Mouse (Mus musculus): ENCODE measurements at regions not wholly inside any gene's neighbourhood (a gene's known extent, or its start where the extent isn't known, plus 50 kb on each side); places are given as distances from the start of the nearest gene placed in this dataset.

DNA sequence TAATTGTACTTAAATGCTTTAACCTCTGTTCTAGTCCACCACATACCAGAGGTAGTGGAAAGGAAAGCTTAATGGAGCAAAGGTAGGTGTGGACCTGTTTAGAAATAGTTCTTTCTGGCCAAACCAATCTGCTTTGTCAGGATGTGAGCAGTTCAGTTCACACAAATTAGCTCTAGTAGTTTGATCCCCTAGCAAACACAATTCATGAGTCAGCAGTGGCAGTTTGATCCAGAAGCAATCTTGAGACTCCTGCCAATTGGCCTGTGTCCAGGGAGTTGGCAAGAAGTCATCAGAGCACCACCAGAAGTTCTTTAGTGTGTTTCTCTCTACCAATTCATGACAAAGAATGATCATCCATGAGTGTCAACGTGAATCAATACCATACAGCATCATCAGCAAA, 195.0 kb upstream of the Ptchd4 start:
- no peaks in the 10 kb centered on the region for H3K9me3 ChIP-seq (ENCODE audit: control insufficient read depth, low read length)
- H3K4me2 ChIP-seq (ENCODE audit: low read length): no peak overlapping the region
- no peaks in the 10 kb centered on the region for H3K4me1 ChIP-seq (replicated peaks; ENCODE audit: control insufficient read depth, insufficient read depth, low read length)
- no peak overlapping the region for H3K9ac ChIP-seq (ENCODE audit: low read length)
- no peak overlapping the region for H3K4me3 ChIP-seq (ENCODE audit: low read depth, low read length)
- H3K36me3 ChIP-seq (ENCODE audit: control insufficient read depth, insufficient read depth, low read length): no peaks in the 10 kb centered on the region
- H3K27me3 ChIP-seq (replicated peaks; ENCODE audit: control insufficient read depth, insufficient read depth, low read length): no peaks in the 10 kb centered on the region
- no peak for ATAC-seq (replicated peaks; ENCODE audit: low FRiP score, low TSS enrichment, low read depth)
- no peak overlapping the region for H3K27ac ChIP-seq (ENCODE audit: low read depth)
- 86% methylated on average over 1 of the region's 1 CpGs for WGBS
- no peak for DNase-seq (ENCODE audit: low spot score)

DNA sequence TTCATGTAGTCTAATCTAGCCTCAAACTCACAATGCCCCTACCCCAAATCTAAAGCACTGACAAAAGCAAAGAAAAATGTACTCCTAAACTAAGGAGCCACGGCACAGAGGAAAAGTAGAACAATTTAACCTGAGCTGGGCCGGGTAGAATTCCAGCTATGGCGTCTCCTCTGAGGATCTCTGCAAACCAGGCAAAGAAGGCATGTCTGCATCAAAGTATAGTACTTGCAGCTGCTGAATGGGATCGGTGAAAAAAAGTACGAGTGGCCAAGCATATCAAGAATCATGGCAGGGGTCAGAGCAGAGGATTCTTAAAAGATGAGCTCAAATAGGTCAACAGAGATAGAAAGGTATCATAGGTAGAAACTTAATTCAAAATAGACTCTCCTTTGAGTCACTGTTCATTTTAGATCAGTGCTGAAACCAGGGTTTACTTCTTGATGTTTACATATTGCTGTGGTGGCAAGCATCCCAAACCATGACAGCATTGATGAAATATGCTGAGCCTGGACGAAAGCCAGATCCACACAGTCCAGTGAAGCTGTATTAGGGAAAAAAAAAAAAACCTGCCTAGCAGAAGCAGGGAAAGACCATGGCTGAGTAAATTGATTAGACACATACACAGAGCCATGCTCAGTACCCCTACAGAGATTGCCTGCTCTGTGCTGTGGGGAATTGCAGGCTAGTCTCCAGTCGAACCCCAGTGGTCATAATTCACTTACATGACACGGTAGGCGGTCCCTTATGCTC, 189.1 kb upstream of the Ptchd4 start:
- Histone ChIP-seq H3K4me2 (ENCODE audit: low read length) (no peak overlapping the region), H3K9me3 (ENCODE audit: control insufficient read depth, low read length) (no peaks in the 10 kb centered on the region), H3K4me3 (ENCODE audit: low read depth, low read length) (no peak overlapping the region), H3K27me3 (replicated peaks; ENCODE audit: control insufficient read depth, insufficient read depth, low read length) (no peaks in the 10 kb centered on the region), H3K36me3 (ENCODE audit: control insufficient read depth, insufficient read depth, low read length) (no peaks in the 10 kb centered on the region), H3K27ac (ENCODE audit: low read depth) (no peak overlapping the region), H3K4me1 (replicated peaks; ENCODE audit: control insufficient read depth, insufficient read depth, low read length) (no peaks in the 10 kb centered on the region), H3K9ac (ENCODE audit: low read length) (no peak overlapping the region)
- 0 out of 2 replicates have a peak, but pooled peaks have one; percentile 62 for ATAC-seq (replicated peaks; ENCODE audit: low FRiP score, low TSS enrichment, low read depth)
- peak; percentile 63 for DNase-seq (ENCODE audit: low spot score)
- WGBS: 30% methylated on average over 9 of the region's 9 CpGs

DNA sequence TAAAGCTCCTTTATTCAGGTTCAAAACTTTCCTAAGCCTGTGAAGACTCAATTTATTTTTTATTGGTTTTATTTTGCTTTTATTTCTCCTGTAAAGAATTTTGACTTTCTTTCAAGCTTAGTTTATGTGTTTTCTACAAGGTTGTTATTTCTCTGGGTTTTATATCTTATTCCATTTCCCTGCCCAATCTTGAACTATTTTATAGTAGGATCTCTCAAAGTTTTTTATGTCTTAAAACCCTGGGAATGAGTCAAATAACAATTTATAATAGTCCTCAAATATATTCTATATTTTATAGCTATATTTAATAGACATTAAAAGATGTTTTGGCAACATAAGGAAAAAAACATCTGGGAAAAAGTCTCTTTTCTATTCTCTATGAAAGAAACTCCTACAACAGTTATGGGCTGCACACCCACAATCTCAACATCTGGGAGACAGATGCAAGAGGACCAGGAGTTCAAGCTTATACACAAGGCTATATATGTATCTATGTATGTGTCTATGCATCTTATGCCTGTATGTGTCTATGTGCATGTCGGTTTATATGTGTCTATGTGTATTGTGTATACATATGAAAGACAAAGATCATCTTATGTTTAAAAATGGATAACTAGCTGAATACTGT, 146.2 kb upstream of the Ptchd4 start:
- Histone ChIP-seq H3K27me3 (replicated peaks; ENCODE audit: control insufficient read depth, insufficient read depth, low read length) (no peaks in the 10 kb centered on the region), H3K4me1 (replicated peaks; ENCODE audit: control insufficient read depth, insufficient read depth, low read length) (no peaks in the 10 kb centered on the region), H3K36me3 (ENCODE audit: control insufficient read depth, insufficient read depth, low read length) (no peaks in the 10 kb centered on the region), H3K4me2 (ENCODE audit: low read length) (no peak overlapping the region), H3K9ac (ENCODE audit: low read length) (no peak overlapping the region), H3K27ac (ENCODE audit: low read depth) (no peak overlapping the region), H3K9me3 (ENCODE audit: control insufficient read depth, low read length) (no peaks in the 10 kb centered on the region), H3K4me3 (ENCODE audit: low read depth, low read length) (no peak overlapping the region)
- ATAC-seq (replicated peaks; ENCODE audit: low FRiP score, low TSS enrichment, low read depth) (no peak), DNase-seq (ENCODE audit: low spot score) (no peak)
- 84% methylated on average over 1 of the region's 1 CpGs for WGBS

DNA sequence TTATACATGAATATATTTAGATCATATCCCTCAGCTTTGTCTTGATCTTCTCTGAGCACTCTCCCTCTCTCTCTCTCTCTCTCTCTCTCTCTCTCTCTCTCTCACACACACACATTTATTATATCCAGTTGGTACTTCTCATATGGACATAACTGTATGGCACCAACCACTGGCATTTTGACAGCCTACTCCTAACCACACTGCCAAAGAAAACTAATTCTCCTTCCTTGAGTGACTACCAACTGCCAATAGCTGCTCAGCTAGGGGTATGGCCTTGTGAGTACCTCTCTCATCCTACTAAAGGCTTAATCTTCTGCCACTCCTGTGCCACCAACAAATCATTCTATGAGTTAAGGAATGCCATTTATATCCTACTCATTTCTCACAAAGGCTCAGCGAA, 127.2 kb upstream of the Ptchd4 start:
- WGBS: 84% methylated on average over 1 of the region's 1 CpGs

DNA sequence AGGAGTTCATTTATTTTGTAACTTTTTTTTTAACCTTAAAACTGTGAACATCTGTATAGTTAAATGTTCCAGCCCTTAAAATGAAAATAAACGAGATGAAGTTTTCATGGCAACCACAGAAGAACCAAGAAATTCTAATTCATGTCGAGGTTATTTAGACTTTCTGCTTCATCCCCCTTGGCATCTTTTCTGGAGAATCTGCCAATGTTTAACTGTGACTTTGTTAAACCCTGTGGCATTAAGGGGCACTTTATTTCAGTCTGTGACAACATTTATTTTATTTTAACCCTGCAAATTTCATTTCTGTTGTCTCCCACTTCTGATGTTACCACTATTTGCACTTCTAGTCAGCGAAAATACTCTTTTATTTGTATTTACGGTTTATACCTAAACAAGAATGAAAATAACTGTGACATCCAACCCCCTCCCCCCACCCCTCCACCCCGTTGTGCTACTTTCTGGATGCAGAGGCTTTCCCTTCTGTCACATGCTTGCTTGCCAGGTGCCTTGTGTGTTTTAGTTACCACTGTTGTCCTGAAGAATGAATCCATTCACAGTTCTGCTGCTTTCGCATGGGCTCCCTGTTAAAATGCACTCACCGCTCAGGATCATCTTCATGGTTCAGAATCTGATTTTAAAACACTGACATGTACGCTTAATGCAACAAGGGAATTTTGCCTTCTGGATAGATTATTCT, 125.4 kb upstream of the Ptchd4 start:
- no peak overlapping the region for H3K27ac ChIP-seq (ENCODE audit: low read depth)
- H3K27me3 ChIP-seq (replicated peaks; ENCODE audit: control insufficient read depth, insufficient read depth, low read length): no peaks in the 10 kb centered on the region
- no peak overlapping the region for H3K4me2 ChIP-seq (ENCODE audit: low read length)
- DNase-seq (ENCODE audit: low spot score) (no peak), ATAC-seq (replicated peaks; ENCODE audit: low FRiP score, low TSS enrichment, low read depth) (no peak)
- H3K9ac ChIP-seq (ENCODE audit: low read length): no peak overlapping the region
- no peaks in the 10 kb centered on the region for H3K9me3 ChIP-seq (ENCODE audit: control insufficient read depth, low read length)
- H3K4me1 ChIP-seq (replicated peaks; ENCODE audit: control insufficient read depth, insufficient read depth, low read length): no peaks in the 10 kb centered on the region
- 78% methylated on average over 8 of the region's 8 CpGs for WGBS
- no peaks in the 10 kb centered on the region for H3K36me3 ChIP-seq (ENCODE audit: control insufficient read depth, insufficient read depth, low read length)
- H3K4me3 ChIP-seq (ENCODE audit: low read depth, low read length): no peak overlapping the region

More for the DNA sequence above, 127.2 kb upstream of the Ptchd4 start:
- no peak overlapping the region for H3K4me2 ChIP-seq (ENCODE audit: low read length)
- H3K27ac ChIP-seq (ENCODE audit: low read depth): no peak overlapping the region
- no peak overlapping the region for H3K9ac ChIP-seq (ENCODE audit: low read length)
- H3K27me3 ChIP-seq (replicated peaks; ENCODE audit: control insufficient read depth, insufficient read depth, low read length): no peaks in the 10 kb centered on the region
- no peaks in the 10 kb centered on the region for H3K9me3 ChIP-seq (ENCODE audit: control insufficient read depth, low read length)
- DNase-seq (ENCODE audit: low spot score) (no peak), ATAC-seq (replicated peaks; ENCODE audit: low FRiP score, low TSS enrichment, low read depth) (no peak)
- no peaks in the 10 kb centered on the region for H3K4me1 ChIP-seq (replicated peaks; ENCODE audit: control insufficient read depth, insufficient read depth, low read length)
- H3K4me3 ChIP-seq (ENCODE audit: low read depth, low read length): no peak overlapping the region
- no peaks in the 10 kb centered on the region for H3K36me3 ChIP-seq (ENCODE audit: control insufficient read depth, insufficient read depth, low read length)

Data from intestine, embryonic 14.5 days (tissue).